Mouse (Mus musculus) layer of hippocampus, postnatal 10 days (tissue): ENCODE data around the gene Myh11. TPM values are rescaled to one million over a fixed set of nuclear protein-coding genes. Genes with fewer than 3 reads are reported as not detected.
"Not testable (repeated sequence)": the region's sequence is repeated elsewhere in the genome, so short reads cannot be mapped to it uniquely, and the experiment has no call there.

Experiments
- DNase-seq, 2 experiments: peaks; one replicate each; pipeline ENCODE4 v3.0.0; 2021; ENCODE audit warnings: low spot score in 2 of 2
- microRNA-seq, 2 experiments: library from miRNA; unstranded; fragments of <30 nt; microRNA quantifications; one replicate each; pipeline ENCODE4 v1.2.0; 2021
- total RNA-seq, 2 experiments: library from RNA; stranded (reverse); gene quantifications; 2 replicates each; pipeline ENCODE4 v1.2.3; 2021

Gene Myh11
- total RNA-seq, 2 experiments from 2014 or later = 4.1 to 4.9 TPM

- DNase-seq = no peak
Observed at GRCm38 (mm10) chr16:14166490-14166889, 124.7 kb downstream of the Myh11 start.

- no peak for DNase-seq
Observed at GRCm38 (mm10) chr16:14163731-14164130, 127.4 kb downstream of the Myh11 start.

GRCm38 (mm10) chr16:14162988-14163416 is 128.2 kb downstream of the Myh11 start, which contains the start of the genes Nde1 and Marf1:
TSS of gene Nde1 (plus strand) at chr16:14163275.
TSS of gene Marf1 (minus strand) at chr16:14163351.
- DNase-seq = peak; percentile 68 to 81

DNA sequence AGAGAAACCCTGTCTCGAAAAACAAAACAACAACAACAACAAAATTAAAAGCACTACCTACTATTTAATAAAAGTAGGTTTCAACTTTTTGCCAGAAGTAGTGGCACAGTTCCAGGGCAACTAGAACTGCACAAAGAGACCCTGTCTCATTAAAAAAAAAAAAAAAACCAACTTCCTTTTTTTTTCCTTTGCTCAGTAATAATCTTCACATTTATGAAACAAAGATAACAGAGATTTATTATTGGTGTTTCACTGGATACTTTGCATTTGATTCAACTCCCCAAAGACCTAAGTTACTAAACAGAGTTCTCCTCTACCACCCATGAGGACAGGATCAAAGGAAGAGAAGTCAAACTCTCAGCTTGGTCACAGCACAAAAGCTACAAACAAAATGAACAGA is 130.2 kb downstream of the Myh11 start:
- no peak for DNase-seq

GRCm38 (mm10) chr16:14159746-14160131 is 131.4 kb downstream of the Myh11 start:
- DNase-seq = peak; percentile 69 to 76

DNA sequence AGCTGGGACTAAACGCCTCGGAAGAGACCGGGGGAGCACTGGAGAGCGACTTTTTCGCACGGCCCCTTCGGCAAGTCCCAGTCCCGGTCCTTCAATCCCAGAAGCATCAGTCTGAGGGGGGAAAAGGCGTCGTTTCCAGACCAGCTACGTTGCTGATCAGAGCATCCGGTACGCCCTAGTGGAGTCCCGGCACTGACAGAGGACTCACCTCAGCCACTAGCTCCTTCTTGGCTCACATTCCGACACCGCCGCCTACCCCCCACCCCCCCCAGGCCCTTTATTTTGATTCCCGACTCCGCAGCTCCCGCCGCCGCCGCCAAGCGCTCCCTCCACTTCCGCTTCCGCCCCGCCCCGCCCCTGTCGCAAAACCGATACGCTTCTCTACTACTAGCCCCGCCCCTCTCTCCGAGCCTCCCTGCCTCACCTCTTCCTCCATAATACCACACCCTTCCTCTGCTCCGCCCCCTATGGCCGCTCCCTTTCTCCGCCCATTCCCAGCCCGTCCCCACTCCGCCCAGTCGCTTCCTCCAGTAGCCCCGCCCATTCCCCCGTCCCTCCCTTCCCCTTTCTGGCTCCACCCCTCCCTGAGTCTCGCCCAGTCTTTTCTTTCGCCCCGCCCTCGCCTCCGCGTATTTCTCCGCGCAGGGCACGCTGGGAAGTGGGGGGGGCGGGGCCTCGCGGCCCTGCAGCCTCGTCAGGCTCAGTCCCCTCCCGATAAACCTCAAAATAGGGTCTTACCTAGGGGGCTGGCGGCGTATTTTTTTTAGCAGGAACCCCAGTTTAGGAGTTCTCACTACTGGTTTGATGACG is 132.0 kb downstream of the Myh11 start:
- peak; percentile 97 to 98 for DNase-seq

DNA sequence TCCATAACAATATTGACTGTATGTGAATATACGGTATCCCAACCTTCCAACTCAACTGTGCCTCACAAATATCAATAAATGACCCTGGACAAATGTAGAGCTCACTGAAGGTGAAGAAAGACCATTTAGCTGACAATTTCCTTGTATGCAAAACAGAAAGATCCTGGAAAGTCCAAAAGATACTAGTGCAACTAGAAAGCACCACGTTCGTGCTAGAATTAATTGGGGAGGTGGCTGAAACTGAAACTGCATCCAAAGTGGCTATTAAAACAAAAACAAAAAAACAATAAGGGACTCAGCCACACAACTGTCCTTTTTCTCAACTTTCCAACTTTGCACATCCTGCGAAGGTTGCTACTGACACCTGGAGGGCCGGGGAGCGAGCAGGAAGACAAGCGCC is 132.6 kb downstream of the Myh11 start:
- DNase-seq = no peak

- DNase-seq = no peak
Observed at GRCm38 (mm10) chr16:14156312-14156711, 134.9 kb downstream of the Myh11 start.

GRCm38 (mm10) chr16:14155638-14156037 is 135.5 kb downstream of the Myh11 start:
- DNase-seq = not testable (repeated sequence)

GRCm38 (mm10) chr16:14151718-14152117 is 139.5 kb downstream of the Myh11 start:
- no peak for DNase-seq

DNA sequence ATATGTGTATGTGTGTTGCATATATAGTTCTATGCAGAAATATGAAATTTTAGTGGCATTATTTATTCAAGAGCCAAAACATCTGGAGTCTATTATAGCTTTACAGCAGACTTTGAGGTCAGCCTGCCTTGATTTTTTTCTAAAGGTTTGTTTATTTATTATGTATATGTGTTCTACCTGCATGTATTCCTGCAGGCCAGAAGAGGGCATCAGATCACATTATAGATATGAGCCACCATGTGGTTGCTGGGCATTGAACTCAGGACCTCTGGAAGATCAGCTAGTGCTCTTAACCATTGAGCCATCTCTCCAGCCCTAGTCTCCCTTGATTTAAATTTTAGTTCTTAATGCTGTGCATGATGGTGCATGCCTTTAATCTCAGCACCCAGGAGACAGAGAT is 143.5 kb downstream of the Myh11 start:
- no peak for DNase-seq

Small RNAs within 50 kb of the gene (microRNA-seq; reads per million reads assigned to microRNA genes)
- gene Mir484 = 2,383 to 2,452 reads per million in 2 experiments

Other genes starting within 250 kb of the Myh11 start
- gene Nde1, start 128.1 kb downstream of the Myh11 start, total RNA-seq = 10 to 100 TPM; 25.8 to 26.5 TPM
- gene Marf1, start 128.0 kb downstream of the Myh11 start, total RNA-seq = 10 to 100 TPM; 43.6 to 45.2 TPM
- 10 to 100 TPM; 48.1 to 58.8 TPM for gene Fopnl, start 26.0 kb upstream of the Myh11 start, total RNA-seq
- 10 to 100 TPM; 17.7 to 20.4 TPM for gene Abcc1, start 70.2 kb upstream of the Myh11 start, total RNA-seq